In genomic region chr14:24999008-24999572, GRCm38 (mm10) we compare ENCODE assay signal across 15 mouse cellular contexts.
DNase-seq lines count a peak whose midpoint lies in the region; ATAC-seq and TF ChIP-seq lines count a peak whose summit lies in the region.
"Had no signal": no experiment of that assay in that cellular context is flagged by ENCODE, and none has a peak within 500 bp of the region (broad histone marks: within the 10 kb centered on the region; RNA-seq: fewer than 3 reads in every experiment).

No protein-coding gene starts in this region.

- H3K27ac ChIP-seq in stomach, postnatal 0 days (replicated peaks) = no peak overlapping the region
- H3K27ac ChIP-seq: gastrocnemius, adult 2 months; heart, adult 2 months; liver, embryonic 14.5 days had no signal

- 0 out of 2 replicates have a peak, but pooled peaks cover under 1% of the 10 kb centered on the region for H3K4me1 ChIP-seq in stomach, postnatal 0 days (replicated peaks; ENCODE audit: control insufficient read depth, insufficient read depth)

- intact Hi-C loops in left cerebral cortex, postnatal 25 days (cut with DNase I) = loop anchor here (2.0 to 10.0 kb wide), 2 partner anchors 214 to 460 kb away; partner anchors contain the start of gene Zmiz1

- no peaks in the 10 kb centered on the region for H3K27me3 ChIP-seq in stomach, postnatal 0 days (ENCODE audit: control insufficient read depth, insufficient read depth, low read length)
- H3K27me3 ChIP-seq: embryonic facial prominence, embryonic 13.5 days had no signal

- 50% methylated on average over 3 of the region's 3 CpGs for WGBS in stomach, postnatal 0 days

- no peak for TF ChIP-seq CTCF in stomach, postnatal 0 days (IDR thresholded peaks at IDR 0.05; ENCODE audit: low read depth)

- TF ChIP-seq EP300 in stomach, postnatal 0 days (optimal IDR thresholded peaks at IDR 0.05) = no peak

- no peak overlapping the region for H3K4me3 ChIP-seq in stomach, postnatal 0 days (ENCODE audit: low read depth, low read length)
- H3K4me3 ChIP-seq: embryonic facial prominence, embryonic 13.5 days; gastrocnemius, adult 2 months; heart, adult 2 months; midbrain, embryonic 12.5 days had no signal

- ATAC-seq in stomach, postnatal 0 days (ENCODE audit: low FRiP score, low TSS enrichment) = peak; percentile 72
- no peak for ATAC-seq in inflammation-experienced regulatory T-cells, adult 6 months

- H3K4me2 ChIP-seq in stomach, postnatal 0 days (replicated peaks; ENCODE audit: low read depth) = no peak overlapping the region
- H3K4me2 ChIP-seq: embryonic facial prominence, embryonic 13.5 days; midbrain, embryonic 12.5 days had no signal

- no peaks in the 10 kb centered on the region for H3K9me3 ChIP-seq in stomach, postnatal 0 days (ENCODE audit: control insufficient read depth, low read length)
- H3K9me3 ChIP-seq: embryonic facial prominence, embryonic 13.5 days; midbrain, embryonic 12.5 days had no signal

- H3K9ac ChIP-seq in stomach, postnatal 0 days (ENCODE audit: low read length) = no peak overlapping the region
- H3K9ac ChIP-seq: embryonic facial prominence, embryonic 13.5 days; liver, embryonic 14.5 days; midbrain, embryonic 12.5 days had no signal

- H3K36me3 ChIP-seq in stomach, postnatal 0 days (ENCODE audit: control insufficient read depth, insufficient read depth, low read length) = no peaks in the 10 kb centered on the region
- H3K36me3 ChIP-seq: embryonic facial prominence, embryonic 13.5 days; midbrain, embryonic 12.5 days had no signal

- DNase-seq in frontal cortex, postnatal 36 days (ENCODE audit: low spot score in 2 of 2) = peak; percentile 8 to 53
- no peak for DNase-seq in frontal cortex, postnatal 10 days (ENCODE audit: low spot score in 2 of 2)
- DNase-seq in left cerebral cortex, postnatal 25 days (ENCODE audit: low spot score in 2 of 2) = peak; percentile 44 to 76
- no peak for DNase-seq in left cerebral cortex, adult 18-20 months (ENCODE audit: low spot score in 2 of 2)
- DNase-seq in kidney, postnatal 36 days = peak; percentile 32 to 41
- peak; percentile 33 for DNase-seq in stomach, postnatal 0 days (ENCODE audit: low spot score)
- no peak for DNase-seq in lung, postnatal 10 days
- DNase-seq: cerebellum, postnatal 10 days; gastrocnemius, adult 2 months; heart, adult 2 months; lung, postnatal 36 days had no signal

Comparison
In these comparisons a context has a peak if more than half of its experiments do, and no peak if none do; other contexts are left out.
1. DNase-seq: peak in frontal cortex, postnatal 36 days (2 of 2), left cerebral cortex, postnatal 25 days (2 of 2), kidney, postnatal 36 days (2 of 2) and stomach, postnatal 0 days (single experiment); none in frontal cortex, postnatal 10 days (0 of 2), left cerebral cortex, adult 18-20 months (0 of 2) and lung, postnatal 10 days (single experiment).